Mouse (Mus musculus): ENCODE results near the gene Vmn2r51.
"Not testable (repeated sequence)": the region's sequence is repeated elsewhere in the genome, so short reads cannot be mapped to it uniquely, and the experiment has no call there.

Vmn2r51 gene

DNA sequence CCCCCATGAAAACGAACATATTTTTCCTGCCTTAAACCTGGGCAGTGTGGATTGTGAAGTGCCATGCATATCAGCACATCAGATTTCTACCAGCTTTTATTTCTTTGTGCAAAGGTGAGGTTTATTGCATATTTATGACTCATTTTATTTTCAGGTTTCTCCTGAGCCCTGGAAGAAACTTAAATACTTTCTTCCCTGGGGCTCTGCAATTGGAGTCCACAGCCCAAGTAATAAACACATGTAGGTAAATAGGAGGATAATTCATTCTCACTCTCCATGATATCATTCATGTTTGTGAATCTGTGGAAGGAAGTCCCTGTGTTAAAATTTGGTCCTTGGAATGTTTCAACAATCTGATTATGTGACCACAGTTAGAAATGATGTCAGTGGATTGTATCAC, at the start of gene Vmn2r51:
Gene Vmn2r51, minus strand, starts transcription at position 101 of the 400 bp plus-strand sequence.
- DNase-seq (ENCODE audit: low spot score), result not testable (repeated sequence)

DNA sequence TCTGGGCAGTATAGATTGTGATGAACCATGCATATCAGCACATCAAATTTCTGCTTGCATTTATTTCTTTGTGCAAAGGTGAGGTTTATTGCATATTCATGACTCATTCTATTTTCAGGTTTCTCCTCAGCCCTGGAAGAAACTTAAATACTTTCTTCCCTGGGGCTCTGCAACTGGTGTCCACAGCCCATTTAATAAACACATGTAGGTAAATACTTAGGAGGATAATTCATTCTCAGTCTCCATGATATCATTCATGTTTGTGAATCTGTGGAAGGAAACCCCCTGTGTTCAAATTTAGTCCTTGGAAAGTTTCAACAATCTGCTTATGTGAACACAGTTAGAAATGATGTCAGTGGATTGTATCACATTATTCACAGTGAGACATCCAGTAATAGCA, 52.3 kb downstream of the Vmn2r51 start, which contains the start of gene Vmn2r50:
Gene Vmn2r50, minus strand, starts transcription at position 101 of the 400 bp plus-strand sequence.
- not testable (repeated sequence) for DNase-seq (ENCODE audit: low spot score)
